Mouse (Mus musculus) midbrain, postnatal 0 days (tissue): ENCODE results near the gene Pbp2. TPM values are rescaled to one million over a fixed set of nuclear protein-coding genes. Genes with fewer than 3 reads are reported as not detected.

Source experiments
- ATAC-seq: fragments of 200-750 bp; cut with Nextera tagmentation; 2 replicates; pipeline ENCODE4 v1.8.0; 2017; ENCODE audit warnings: moderate number of reproducible peaks, mild to moderate bottlenecking, moderate TSS enrichment, moderate library complexity; ENCODE audit not compliant: low FRiP score
- DNase-seq: peaks from one replicate; pipeline ENCODE4 v3.0.0-alpha.2; 2015; ENCODE audit warnings: low spot score
- H3K27ac ChIP-seq: fragments of 300-500 bp; sonication (generic); 2 replicates; pipeline ENCODE4 v1.5.1; 2014; ENCODE audit warnings: low read depth, mild to moderate bottlenecking, low read length, mixed read lengths
- H3K27me3 ChIP-seq: fragments of 300-500 bp; sonication (generic); 2 replicates; pipeline ENCODE4 v1.6.1; 2014; ENCODE audit warnings: low read length, control low read depth, mixed read lengths; ENCODE audit not compliant: insufficient read depth
- H3K36me3 ChIP-seq: fragments of 300-500 bp; sonication (generic); 2 replicates; pipeline ENCODE4 v1.6.1; 2014; ENCODE audit warnings: low read length, control low read depth, mixed read lengths; ENCODE audit not compliant: insufficient read depth
- H3K4me1 ChIP-seq: fragments of 300-500 bp; sonication (generic); 2 replicates; pipeline ENCODE4 v1.6.1; 2014; ENCODE audit warnings: mild to moderate bottlenecking, control low read depth, antibody characterized with exemption, low read length, mixed read lengths; ENCODE audit not compliant: insufficient read depth
- H3K4me2 ChIP-seq: fragments of 300-500 bp; sonication (generic); 2 replicates; pipeline ENCODE4 v1.6.1; 2014; ENCODE audit warnings: low read depth, mild to moderate bottlenecking, low read length, mixed read lengths; ENCODE audit not compliant: poor library complexity, severe bottlenecking
- H3K4me3 ChIP-seq: fragments of 300-500 bp; sonication (generic); 2 replicates; pipeline ENCODE4 v1.5.1; 2014; ENCODE audit warnings: low read depth, mild to moderate bottlenecking, low read length, moderate library complexity
- H3K9ac ChIP-seq: fragments of 300-500 bp; sonication (generic); replicated peaks from 2 replicates; pipeline ENCODE4 v1.6.1; 2014; ENCODE audit warnings: mild to moderate bottlenecking, low read length, moderate library complexity, mixed read lengths; ENCODE audit not compliant: poor library complexity, severe bottlenecking
- H3K9me3 ChIP-seq: fragments of 300-500 bp; sonication (generic); 2 replicates; pipeline ENCODE4 v1.6.1; 2016; ENCODE audit warnings: low read length, control low read depth
- CTCF ChIP-seq: IDR thresholded peaks from 2 replicates; pipeline ENCODE4 v1.5.1; 2016; ENCODE audit warnings: antibody characterized with exemption, mild to moderate bottlenecking
- WGBS: fragments of 180-500 bp; shearing (Covaris S2); extraction: QIAGEN DNeasy Blood & Tissue Kit; methylation state at CpG from one replicate; pipeline ENCODE4 v1.1.7; 2014; 5-methylcytosine and 5-hydroxymethylcytosine counted together
- polyA plus RNA-seq: library from polyadenylated mRNA; unstranded; fragments of >200 nt; fragmentation: Nextera tagmentation; extraction: Ambion mirVana; gene quantifications from 2 replicates; pipeline ENCODE4 v1.2.1, GENCODE M21; 2015
- total RNA-seq: library from RNA; depleted of rRNA; stranded (reverse); fragments of >200 nt; gene quantifications from 2 replicates; pipeline ENCODE4 v1.2.3, GENCODE M21; 2014

The Pbp2 gene
- total and polyA plus RNA-seq, 2 experiments from 2014 or later = not detected

GRCm38 (mm10) chr6:135324111-135324510 is 13.9 kb upstream of the Pbp2 start:
- H3K4me3 ChIP-seq = no peak overlapping the region
- ATAC-seq (no peak), DNase-seq (no peak)
- no peaks in the 10 kb centered on the region for H3K9me3 ChIP-seq
- H3K27ac ChIP-seq = no peak overlapping the region
- no peak overlapping the region for H3K9ac ChIP-seq
- TF ChIP-seq CTCF = no peak
- 63% methylated on average over 3 of the region's 3 CpGs for WGBS
- H3K4me1 ChIP-seq = no peaks in the 10 kb centered on the region
- no peaks in the 10 kb centered on the region for H3K36me3 ChIP-seq
- H3K27me3 ChIP-seq = no peaks in the 10 kb centered on the region
- no peak overlapping the region for H3K4me2 ChIP-seq

- H3K9ac ChIP-seq = no peak overlapping the region
- no peak overlapping the region for H3K4me3 ChIP-seq
- ATAC-seq (0 out of 2 replicates have a peak, but pooled peaks have one; percentile 20), DNase-seq (peak; percentile 58)
- TF ChIP-seq CTCF = no peak
- no peaks in the 10 kb centered on the region for H3K27me3 ChIP-seq
- H3K9me3 ChIP-seq = no peaks in the 10 kb centered on the region
- H3K27ac ChIP-seq = no peak overlapping the region
- H3K4me2 ChIP-seq = no peak overlapping the region
- no peaks in the 10 kb centered on the region for H3K36me3 ChIP-seq
- WGBS = 55% methylated on average over 16 of the region's 16 CpGs
- no peaks in the 10 kb centered on the region for H3K4me1 ChIP-seq
Observed at GRCm38 (mm10) chr6:135323311-135323982, 13.2 kb upstream of the Pbp2 start.

- H3K36me3 ChIP-seq = no peaks in the 10 kb centered on the region
- no peaks in the 10 kb centered on the region for H3K9me3 ChIP-seq
- H3K9ac ChIP-seq = no peak overlapping the region
- no peak overlapping the region for H3K4me2 ChIP-seq
- no peak overlapping the region for H3K27ac ChIP-seq
- no peak for ATAC-seq
- no peak for DNase-seq
- WGBS = 72% methylated on average over 7 of the region's 7 CpGs
- TF ChIP-seq CTCF = no peak
- H3K27me3 ChIP-seq = no peaks in the 10 kb centered on the region
- no peak overlapping the region for H3K4me3 ChIP-seq
- no peaks in the 10 kb centered on the region for H3K4me1 ChIP-seq
Observed at GRCm38 (mm10) chr6:135322749-135323148, 12.5 kb upstream of the Pbp2 start.

- Histone ChIP-seq H3K9ac (no peak overlapping the region), H3K9me3 (no peaks in the 10 kb centered on the region), H3K4me3 (no peak overlapping the region), H3K27me3 (no peaks in the 10 kb centered on the region), H3K4me1 (no peaks in the 10 kb centered on the region), H3K36me3 (no peaks in the 10 kb centered on the region), H3K4me2 (no peak overlapping the region), H3K27ac (no peak overlapping the region)
- DNase-seq (no peak), ATAC-seq (no peak)
- WGBS = 87% methylated on average over 5 of the region's 5 CpGs
- TF ChIP-seq CTCF = no peak
Observed at GRCm38 (mm10) chr6:135319431-135319933, 9.3 kb upstream of the Pbp2 start.

GRCm38 (mm10) chr6:135316141-135316540 is 5.9 kb upstream of the Pbp2 start:
- no peak for TF ChIP-seq CTCF
- no peak for ATAC-seq
- Histone ChIP-seq H3K4me3 (no peak overlapping the region), H3K27ac (no peak overlapping the region), H3K9me3 (no peaks in the 10 kb centered on the region), H3K36me3 (no peaks in the 10 kb centered on the region), H3K27me3 (no peaks in the 10 kb centered on the region), H3K4me1 (no peaks in the 10 kb centered on the region), H3K4me2 (no peak overlapping the region), H3K9ac (no peak overlapping the region)
- WGBS = 87% methylated on average over 2 of the region's 2 CpGs
- DNase-seq = no peak

GRCm38 (mm10) chr6:135313981-135314380 is 3.8 kb upstream of the Pbp2 start:
- no peak overlapping the region for H3K9ac ChIP-seq
- H3K4me1 ChIP-seq = no peaks in the 10 kb centered on the region
- 80% methylated on average over 9 of the region's 9 CpGs for WGBS
- no peak overlapping the region for H3K27ac ChIP-seq
- no peaks in the 10 kb centered on the region for H3K27me3 ChIP-seq
- DNase-seq = no peak
- H3K4me3 ChIP-seq = no peak overlapping the region
- no peaks in the 10 kb centered on the region for H3K36me3 ChIP-seq
- TF ChIP-seq CTCF = no peak
- H3K4me2 ChIP-seq = no peak overlapping the region
- no peak for ATAC-seq
- no peaks in the 10 kb centered on the region for H3K9me3 ChIP-seq
